Comparison of ENCODE assay signal across 8 mouse cellular contexts in genomic region chr6:13224596-13225227, GRCm38 (mm10). TPM values are rescaled to one million over a fixed set of nuclear protein-coding genes. Genes with fewer than 3 reads are reported as not detected.
DNase-seq lines count a peak whose midpoint lies in the region; ATAC-seq lines count a peak whose summit lies in the region.

Gene Vwde, minus strand, starts transcription at chr6:13224965.

- peak within 1 kb of the TSS; percentile 9; the same call in 1 of the 2 replicates for H3K4me3 ChIP-seq in hindbrain, embryonic 11.5 days (ENCODE audit: low read depth, low read length)

- H3K9me3 ChIP-seq in hindbrain, embryonic 11.5 days (ENCODE audit: control insufficient read depth, low read length): no peaks in the 10 kb centered on the region

- H3K36me3 ChIP-seq in hindbrain, embryonic 11.5 days (ENCODE audit: control insufficient read depth, insufficient read depth, low read length): no peaks in the 10 kb centered on the region

- H3K4me2 ChIP-seq in hindbrain, embryonic 11.5 days (replicated peaks; ENCODE audit: low read depth, low read length): peak within 1 kb of the TSS; percentile 39

- ATAC-seq in cerebellum, adult (ENCODE audit: insufficient number of reproducible peaks, low FRiP score, low TSS enrichment): peak; percentile 20; the same call in 1 of the 2 replicates
- ATAC-seq in hindbrain, embryonic 11.5 days (ENCODE audit: low FRiP score): peak; percentile 75
- ATAC-seq in monocyte, adult 5-6 weeks (replicated peaks; ENCODE audit: insufficient number of reproducible peaks, low FRiP score, low TSS enrichment, poor library complexity, severe bottlenecking): no peak

- no peak for DNase-seq in cerebellum, postnatal 4 days (ENCODE audit: low spot score in 2 of 2)
- DNase-seq in ES-CJ7 (ENCODE audit: low read depth, low spot score): peak; percentile 8
- no peak for DNase-seq in hindbrain, embryonic 11.5 days (ENCODE audit: low spot score)
- DNase-seq in mesoderm, embryonic 11.5 days (ENCODE audit: low read depth, low spot score): peak; percentile 14
- no peak for DNase-seq in T-cell, adult 2 months (ENCODE audit: low spot score)
- DNase-seq in left cerebral cortex, postnatal 14 days (ENCODE audit: low spot score in 2 of 2): no peak

- no peaks in the 10 kb centered on the region for H3K27me3 ChIP-seq in hindbrain, embryonic 11.5 days (ENCODE audit: control insufficient read depth, insufficient read depth, low read length)

- 22% methylated on average over 15 of the region's 15 CpGs for WGBS in hindbrain, embryonic 11.5 days

- no peaks in the 10 kb centered on the region for H3K4me1 ChIP-seq in hindbrain, embryonic 11.5 days (replicated peaks; ENCODE audit: control insufficient read depth, insufficient read depth, low read length)

- H3K9ac ChIP-seq in hindbrain, embryonic 11.5 days (ENCODE audit: low read depth, low read length): no peak within 1 kb of the TSS

- intact Hi-C loops in left cerebral cortex, postnatal 14 days (cut with DNase I): no loop called here

- H3K27ac ChIP-seq in hindbrain, embryonic 11.5 days (ENCODE audit: low read depth, low read length): no peak within 1 kb of the TSS

RNA-seq across cellular contexts. Expression of gene Vwde, which starts in this region (rescaled TPM):
- polyA plus RNA-seq in hindbrain, embryonic 11.5 days (2014; fragmentation: Nextera tagmentation; extraction: Ambion mirVana): 0.17 TPM in 1 of 2 replicates, not detected in the other
- not detected in 3 replicates for total RNA-seq in monocyte, adult 5-6 weeks (2017)
- under 1 TPM in 1 of 2 experiments, not detected in 1; 0.09 TPM for total RNA-seq in left cerebral cortex, postnatal 14 days (2021)

Comparison
In these comparisons a context has a peak if more than half of its experiments do, and no peak if none do; other contexts are left out.
1. Peak in ATAC-seq, H3K4me3 ChIP-seq and H3K4me2 ChIP-seq in hindbrain, embryonic 11.5 days; RNA of the gene not detected or under 1 TPM.
2. DNase-seq: peak in ES-CJ7 (single experiment) and mesoderm, embryonic 11.5 days (single experiment); none in cerebellum, postnatal 4 days (0 of 2), hindbrain, embryonic 11.5 days (single experiment), T-cell, adult 2 months (single experiment) and left cerebral cortex, postnatal 14 days (0 of 2).